Mouse (Mus musculus) testis, adult 2 months (tissue): ENCODE results near the gene Rack1. TPM values are rescaled to one million over a fixed set of nuclear protein-coding genes. Genes with fewer than 3 reads are reported as not detected.

Experiments
- H3K27ac ChIP-seq: fragments of 200-500 bp; 2 replicates; pipeline ENCODE4 v1.5.1; 2012; ENCODE audit warnings: low read depth, low read length; ENCODE audit not compliant: control insufficient read depth, insufficient read depth
- H3K27me3 ChIP-seq: fragments of 200-500 bp; 2 replicates; pipeline ENCODE4 v1.6.1; 2012; ENCODE audit warnings: mild to moderate bottlenecking, low read length, moderate library complexity; ENCODE audit not compliant: control insufficient read depth, insufficient read depth
- H3K36me3 ChIP-seq: fragments of 200-500 bp; 2 replicates; pipeline ENCODE4 v1.6.1; 2012; ENCODE audit warnings: mild to moderate bottlenecking, low read length; ENCODE audit not compliant: control insufficient read depth, insufficient read depth
- H3K4me1 ChIP-seq: fragments of 200-500 bp; 2 replicates; pipeline ENCODE4 v1.6.1; 2012; ENCODE audit warnings: low read length; ENCODE audit not compliant: control insufficient read depth, insufficient read depth
- H3K4me3 ChIP-seq: fragments of 200-500 bp; 2 replicates; pipeline ENCODE4 v1.5.1; 2012; ENCODE audit warnings: low read depth, mild to moderate bottlenecking, low read length, moderate library complexity, mixed read lengths; ENCODE audit not compliant: control insufficient read depth
- CTCF ChIP-seq: fragments of 200-500 bp; IDR thresholded peaks from 2 replicates; pipeline ENCODE4 v1.5.1; 2012; ENCODE audit warnings: low read depth, mild to moderate bottlenecking, inconsistent platforms, low read length, moderate library complexity; ENCODE audit not compliant: control insufficient read depth, insufficient read depth, insufficient replicate concordance
- POLR2A ChIP-seq: fragments of 200-500 bp; IDR thresholded peaks from 2 replicates; pipeline ENCODE4 v1.6.1; 2012; ENCODE audit warnings: low read depth, mild to moderate bottlenecking, inconsistent platforms, low read length, moderate library complexity; ENCODE audit not compliant: control insufficient read depth
- polyA plus RNA-seq: library from polyadenylated mRNA; depleted of rRNA; stranded (reverse); fragments of >200 nt; gene quantifications from 2 replicates; pipeline ENCODE4 v1.2.3, GENCODE M21; 2012

The Rack1 gene
- polyA plus RNA-seq, 1 experiment, result 208 TPM

GRCm38 (mm10) chr11:48826752-48827096 is 26.6 kb downstream of the Rack1 start:
- no peak for TF ChIP-seq CTCF
- no peak for TF ChIP-seq POLR2A
- no peaks in the 10 kb centered on the region for H3K27me3 ChIP-seq
- peaks cover 5% of the 10 kb centered on the region for H3K4me1 ChIP-seq
- H3K27ac ChIP-seq, result no peak overlapping the region
- H3K4me3 ChIP-seq, result peak overlapping the region; percentile 0; the same call in 1 of the 2 replicates
- H3K36me3 ChIP-seq, result no peaks in the 10 kb centered on the region

- H3K4me1 ChIP-seq, result peaks cover 5% of the 10 kb centered on the region
- H3K36me3 ChIP-seq, result no peaks in the 10 kb centered on the region
- H3K27ac ChIP-seq, result no peak overlapping the region
- TF ChIP-seq CTCF, result no peak
- no peak for TF ChIP-seq POLR2A
- no peak overlapping the region for H3K4me3 ChIP-seq
- no peaks in the 10 kb centered on the region for H3K27me3 ChIP-seq
Observed at GRCm38 (mm10) chr11:48827926-48828325, 27.8 kb downstream of the Rack1 start.

GRCm38 (mm10) chr11:48830279-48830678 is 30.1 kb downstream of the Rack1 start:
- Histone ChIP-seq H3K4me1 (peaks cover 3% of the 10 kb centered on the region; the same call in 1 of the 2 replicates), H3K27me3 (no peaks in the 10 kb centered on the region)
- TF ChIP-seq CTCF, result no peak
- no peak for TF ChIP-seq POLR2A

GRCm38 (mm10) chr11:48831273-48831672 is 31.1 kb downstream of the Rack1 start:
- no peaks in the 10 kb centered on the region for H3K36me3 ChIP-seq

More at GRCm38 (mm10) chr11:48830279-48830678, 30.1 kb downstream of the Rack1 start:
- Histone ChIP-seq H3K27ac (no peak overlapping the region), H3K4me3 (no peak overlapping the region), H3K36me3 (no peaks in the 10 kb centered on the region)

GRCm38 (mm10) chr11:48833078-48833730 is 33.1 kb downstream of the Rack1 start:
- no peaks in the 10 kb centered on the region for H3K27me3 ChIP-seq
- no peak for TF ChIP-seq POLR2A
- no peak for TF ChIP-seq CTCF
- no peaks in the 10 kb centered on the region for H3K36me3 ChIP-seq
- H3K27ac ChIP-seq, result no peak overlapping the region
- H3K4me1 ChIP-seq, result peaks cover 10% of the 10 kb centered on the region
- H3K4me3 ChIP-seq, result no peak overlapping the region

More at GRCm38 (mm10) chr11:48831273-48831672, 31.1 kb downstream of the Rack1 start:
- Histone ChIP-seq H3K4me1 (peaks cover 3% of the 10 kb centered on the region; the same call in 1 of the 2 replicates), H3K27ac (no peak overlapping the region), H3K4me3 (no peak overlapping the region), H3K27me3 (no peaks in the 10 kb centered on the region)
- TF ChIP-seq CTCF (no peak), POLR2A (no peak)

- Histone ChIP-seq H3K36me3 (no peaks in the 10 kb centered on the region), H3K27me3 (no peaks in the 10 kb centered on the region), H3K4me1 (peaks cover 10% of the 10 kb centered on the region), H3K27ac (peak overlapping the region; percentile 77), H3K4me3 (peak overlapping the region; percentile 74)
- TF ChIP-seq POLR2A (no peak), CTCF (no peak)
Observed at GRCm38 (mm10) chr11:48833731-48834639, 33.9 kb downstream of the Rack1 start.

GRCm38 (mm10) chr11:48835923-48836322 is 35.8 kb downstream of the Rack1 start:
- no peak overlapping the region for H3K4me3 ChIP-seq
- H3K27me3 ChIP-seq, result no peaks in the 10 kb centered on the region
- no peaks in the 10 kb centered on the region for H3K36me3 ChIP-seq
- no peak overlapping the region for H3K27ac ChIP-seq
- TF ChIP-seq POLR2A, result no peak
- TF ChIP-seq CTCF, result no peak
- H3K4me1 ChIP-seq, result peaks cover 10% of the 10 kb centered on the region
